Comparison of ENCODE assay signal across 29 mouse cellular contexts in genomic region chr5:36894070-36894469, GRCm38 (mm10). TPM values are rescaled to one million over a fixed set of nuclear protein-coding genes. Genes with fewer than 3 reads are reported as not detected.
A peak's percentile ranks its signal among the peaks of the same experiment; 100 is the strongest.
DNase-seq lines count a peak whose midpoint lies in the region; ATAC-seq and TF ChIP-seq lines count a peak whose summit lies in the region.
"Had no signal": no experiment of that assay in that cellular context is flagged by ENCODE, and none has a peak within 500 bp of the region (broad histone marks: within the 10 kb centered on the region; RNA-seq: fewer than 3 reads in every experiment).

No protein-coding gene starts in this region.

- H3K4me2 ChIP-seq in hindbrain, postnatal 0 days (ENCODE audit: low read depth, low read length) = no peak overlapping the region
- H3K4me2 ChIP-seq in hindbrain, embryonic 16.5 days (ENCODE audit: low read length) = no peak overlapping the region
- H3K4me2 ChIP-seq in midbrain, embryonic 16.5 days (ENCODE audit: low read length) = no peak overlapping the region
- H3K4me2 ChIP-seq in midbrain, embryonic 14.5 days (ENCODE audit: low read length) = no peak overlapping the region
- H3K4me2 ChIP-seq: embryonic facial prominence, embryonic 13.5 days; forebrain, embryonic 12.5 days; forebrain, embryonic 15.5 days; heart, embryonic 12.5 days; heart, embryonic 15.5 days; hindbrain, embryonic 13.5 days had no signal

- H3K27me3 ChIP-seq in cerebellum, adult 2 months (ENCODE audit: control insufficient read depth, insufficient read depth, low read length) = no peaks in the 10 kb centered on the region
- H3K27me3 ChIP-seq in hindbrain, postnatal 0 days (ENCODE audit: insufficient read depth, low read length) = no peaks in the 10 kb centered on the region
- H3K27me3 ChIP-seq in hindbrain, embryonic 16.5 days (replicated peaks; ENCODE audit: control insufficient read depth, insufficient read depth, low read length) = no peaks in the 10 kb centered on the region
- H3K27me3 ChIP-seq in midbrain, embryonic 16.5 days (ENCODE audit: control insufficient read depth, insufficient read depth, low read depth, low read length) = no peaks in the 10 kb centered on the region
- H3K27me3 ChIP-seq in midbrain, embryonic 14.5 days (ENCODE audit: control insufficient read depth, insufficient read depth, low read length) = no peaks in the 10 kb centered on the region
- H3K27me3 ChIP-seq: embryonic facial prominence, embryonic 13.5 days; forebrain, embryonic 15.5 days had no signal

- H3K9me3 ChIP-seq in hindbrain, postnatal 0 days (ENCODE audit: low read length) = no peaks in the 10 kb centered on the region
- H3K9me3 ChIP-seq in hindbrain, embryonic 16.5 days (ENCODE audit: control insufficient read depth, low read length) = no peaks in the 10 kb centered on the region
- no peaks in the 10 kb centered on the region for H3K9me3 ChIP-seq in midbrain, embryonic 16.5 days (replicated peaks; ENCODE audit: control insufficient read depth, low read length, poor library complexity, severe bottlenecking)
- H3K9me3 ChIP-seq in midbrain, embryonic 14.5 days (ENCODE audit: control insufficient read depth, low read length) = no peaks in the 10 kb centered on the region
- H3K9me3 ChIP-seq: embryonic facial prominence, embryonic 10.5 days; embryonic facial prominence, embryonic 13.5 days; forebrain, embryonic 12.5 days; forebrain, embryonic 15.5 days; G1E; heart, embryonic 12.5 days; heart, embryonic 15.5 days; hindbrain, embryonic 10.5 days; hindbrain, embryonic 13.5 days had no signal

- H3K4me1 ChIP-seq in cerebellum, adult 2 months (ENCODE audit: control insufficient read depth, insufficient read depth, low read length) = peaks cover 94% of the 10 kb centered on the region
- peaks cover 56% of the 10 kb centered on the region for H3K4me1 ChIP-seq in hindbrain, postnatal 0 days (ENCODE audit: insufficient read depth, low read length)
- peaks cover 41% of the 10 kb centered on the region for H3K4me1 ChIP-seq in hindbrain, embryonic 16.5 days (ENCODE audit: control insufficient read depth, insufficient read depth, low read depth, low read length)
- peaks cover 17% of the 10 kb centered on the region for H3K4me1 ChIP-seq in midbrain, embryonic 16.5 days (ENCODE audit: control insufficient read depth, insufficient read depth, low read length)
- peaks cover 11% of the 10 kb centered on the region for H3K4me1 ChIP-seq in midbrain, embryonic 14.5 days (ENCODE audit: control insufficient read depth, insufficient read depth, low read length)

- no peak for DNase-seq in cerebellum, adult 2 months
- no peak for DNase-seq in cerebellum, postnatal 10 days
- no peak for DNase-seq in hindbrain, postnatal 0 days (ENCODE audit: low spot score)
- no peak for DNase-seq in midbrain, embryonic 14.5 days
- no peak for DNase-seq in neural tube, embryonic 10.5 days (ENCODE audit: extremely low spot score, low spot score)
- DNase-seq: adrenal gland, postnatal 10 days; adrenal gland, postnatal 36 days; B cell, adult 2 months; embryo, embryonic 11 days; gastrocnemius, adult 2 months; gastrocnemius, postnatal 14 days; heart, adult 11 months; heart, postnatal 10 days; heart, postnatal 36 days had no signal

- TF ChIP-seq POLR2A in cerebellum, adult 2 months (IDR thresholded peaks at IDR 0.05; ENCODE audit: borderline replicate concordance, insufficient read depth, low read length) = no peak

- peak overlapping the region; percentile 94 for H3K27ac ChIP-seq in cerebellum, adult 2 months (ENCODE audit: insufficient read depth, low read length)
- peak overlapping the region; percentile 59; the same call in 1 of the 2 replicates for H3K27ac ChIP-seq in hindbrain, postnatal 0 days
- H3K27ac ChIP-seq in hindbrain, embryonic 16.5 days (ENCODE audit: low read depth, low read length) = no peak overlapping the region
- H3K27ac ChIP-seq in midbrain, embryonic 16.5 days (ENCODE audit: low read length) = 0 out of 2 replicates have a peak overlapping the region, but pooled peaks have one; percentile 11
- H3K27ac ChIP-seq in midbrain, embryonic 14.5 days (replicated peaks; ENCODE audit: low read depth, low read length) = no peak overlapping the region
- H3K27ac ChIP-seq: embryonic facial prominence, embryonic 10.5 days; embryonic facial prominence, embryonic 13.5 days; forebrain, embryonic 12.5 days; forebrain, embryonic 15.5 days; gastrocnemius, adult 2 months; heart, embryonic 15.5 days; hindbrain, embryonic 10.5 days had no signal

- H3K36me3 ChIP-seq in hindbrain, postnatal 0 days (ENCODE audit: insufficient read depth, low read length) = no peaks in the 10 kb centered on the region
- H3K36me3 ChIP-seq in hindbrain, embryonic 16.5 days (ENCODE audit: control insufficient read depth, insufficient read depth, low read length) = no peaks in the 10 kb centered on the region
- no peaks in the 10 kb centered on the region for H3K36me3 ChIP-seq in midbrain, embryonic 16.5 days (ENCODE audit: control insufficient read depth, insufficient read depth, low read length)
- no peaks in the 10 kb centered on the region for H3K36me3 ChIP-seq in midbrain, embryonic 14.5 days (ENCODE audit: control insufficient read depth, insufficient read depth, low read length)
- H3K36me3 ChIP-seq: embryonic facial prominence, embryonic 10.5 days; embryonic facial prominence, embryonic 13.5 days; forebrain, embryonic 12.5 days; forebrain, embryonic 15.5 days; G1E; heart, embryonic 12.5 days; heart, embryonic 15.5 days; hindbrain, embryonic 10.5 days; hindbrain, embryonic 13.5 days had no signal

- ATAC-seq in hindbrain, postnatal 0 days = no peak
- ATAC-seq in hindbrain, embryonic 16.5 days = no peak
- ATAC-seq in midbrain, embryonic 16.5 days = no peak
- no peak for ATAC-seq in midbrain, embryonic 14.5 days (ENCODE audit: low FRiP score, low TSS enrichment)
- ATAC-seq: forebrain, embryonic 15.5 days; intestine, postnatal 0 days; Patski had no signal

- no peak overlapping the region for H3K9ac ChIP-seq in hindbrain, postnatal 0 days (replicated peaks; ENCODE audit: low read length)
- H3K9ac ChIP-seq in hindbrain, embryonic 16.5 days (ENCODE audit: low read depth, low read length) = no peak overlapping the region
- no peak overlapping the region for H3K9ac ChIP-seq in midbrain, embryonic 16.5 days (ENCODE audit: low read depth, low read length)
- no peak overlapping the region for H3K9ac ChIP-seq in midbrain, embryonic 14.5 days (replicated peaks; ENCODE audit: low read length)
- H3K9ac ChIP-seq: embryonic facial prominence, embryonic 13.5 days; forebrain, embryonic 12.5 days; forebrain, embryonic 15.5 days; heart, embryonic 12.5 days; heart, embryonic 15.5 days; hindbrain, embryonic 13.5 days had no signal

- TF ChIP-seq CTCF in cerebellum, adult 2 months (IDR thresholded peaks at IDR 0.05; ENCODE audit: borderline replicate concordance, insufficient read depth, low read depth, low read length) = no peak
- no peak for TF ChIP-seq CTCF in hindbrain, postnatal 0 days (IDR thresholded peaks at IDR 0.05; ENCODE audit: low read depth)

- H3K4me3 ChIP-seq in cerebellum, adult 2 months (replicated peaks; ENCODE audit: insufficient read depth, low read depth, low read length) = no peak overlapping the region
- no peak overlapping the region for H3K4me3 ChIP-seq in hindbrain, postnatal 0 days (ENCODE audit: low read length)
- H3K4me3 ChIP-seq in hindbrain, embryonic 16.5 days (ENCODE audit: low read length) = no peak overlapping the region
- no peak overlapping the region for H3K4me3 ChIP-seq in midbrain, embryonic 16.5 days (ENCODE audit: low read depth, low read length)
- no peak overlapping the region for H3K4me3 ChIP-seq in midbrain, embryonic 14.5 days (replicated peaks; ENCODE audit: low read depth, low read length)
- H3K4me3 ChIP-seq: embryonic facial prominence, embryonic 10.5 days; embryonic facial prominence, embryonic 13.5 days; erythroblast, embryonic 14.5 days; forebrain, embryonic 12.5 days; forebrain, embryonic 15.5 days; gastrocnemius, adult 2 months; heart, embryonic 12.5 days; heart, embryonic 15.5 days; hindbrain, embryonic 10.5 days; hindbrain, embryonic 13.5 days had no signal

- 14% methylated on average over 10 of the region's 10 CpGs for WGBS in cerebellum, adult 2 months
- WGBS in hindbrain, postnatal 0 days = 72% methylated on average over 10 of the region's 10 CpGs
- WGBS in hindbrain, embryonic 16.5 days = 69% methylated on average over 10 of the region's 10 CpGs
- WGBS in midbrain, embryonic 16.5 days = 65% methylated on average over 10 of the region's 10 CpGs
- 70% methylated on average over 10 of the region's 10 CpGs for WGBS in midbrain, embryonic 14.5 days

RNA-seq across cellular contexts. Expression of gene Ppp2r2c, which starts 25.8 kb away (rescaled TPM):
- 259 and 273 TPM in 2 replicates for polyA plus RNA-seq in cerebellum, adult 2 months (2012; rRNA removed)
- total RNA-seq in hindbrain, postnatal 0 days (2014; rRNA removed) = 255 and 263 TPM in 2 replicates
- polyA plus RNA-seq in hindbrain, postnatal 0 days (2015; fragmentation: Nextera tagmentation; extraction: Ambion mirVana) = 103 and 105 TPM in 2 replicates
- 52.4 and 58.2 TPM in 2 replicates for polyA plus RNA-seq in hindbrain, embryonic 16.5 days (2015; fragmentation: Nextera tagmentation; extraction: Ambion mirVana)
- polyA plus RNA-seq in midbrain, embryonic 16.5 days (2015; fragmentation: Nextera tagmentation; extraction: Ambion mirVana) = 56.8 and 61.1 TPM in 2 replicates
- polyA plus RNA-seq in midbrain, embryonic 14.5 days (2014; fragmentation: Nextera tagmentation; extraction: Ambion mirVana) = 38.3 and 44.6 TPM in 2 replicates
- total RNA-seq: common myeloid progenitor, adult 5-6 weeks had no signal
- polyA plus RNA-seq: erythroblast, embryonic 14.5 days; G1E had no signal

Comparison
In these comparisons a context has a peak if more than half of its experiments do, and no peak if none do; other contexts are left out.
1. H3K27ac ChIP-seq: peak in cerebellum, adult 2 months (single experiment), hindbrain, postnatal 0 days (single experiment) and midbrain, embryonic 16.5 days (single experiment); none in hindbrain, embryonic 16.5 days (single experiment) and midbrain, embryonic 14.5 days (single experiment).